Mouse (Mus musculus) small intestine, adult 2 months (tissue): ENCODE data around the gene Krt78. TPM values are rescaled to one million over a fixed set of nuclear protein-coding genes. Genes with fewer than 3 reads are reported as not detected.
"Not testable (repeated sequence)": the region's sequence is repeated elsewhere in the genome, so short reads cannot be mapped to it uniquely, and the experiment has no call there.

Experiments
- H3K27ac ChIP-seq: fragments of 200-500 bp; 2 replicates; pipeline ENCODE4 v1.5.1; 2012; ENCODE audit warnings: low read depth, low read length, control low read depth, inconsistent platforms; ENCODE audit not compliant: insufficient read depth
- H3K27me3 ChIP-seq: fragments of 200-500 bp; 2 replicates; pipeline ENCODE4 v1.6.1; 2012; ENCODE audit warnings: mild to moderate bottlenecking, moderate library complexity, low read length, inconsistent platforms; ENCODE audit not compliant: control insufficient read depth, insufficient read depth
- H3K36me3 ChIP-seq: fragments of 200-500 bp; 2 replicates; pipeline ENCODE4 v1.6.1; 2012; ENCODE audit warnings: mild to moderate bottlenecking, low read length, control low read depth, inconsistent platforms; ENCODE audit not compliant: control insufficient read depth, insufficient read depth
- H3K4me1 ChIP-seq: fragments of 200-500 bp; 2 replicates; pipeline ENCODE4 v1.6.1; 2012; ENCODE audit warnings: low read length, inconsistent platforms, mixed read lengths; ENCODE audit not compliant: control insufficient read depth, insufficient read depth, insufficient read length
- H3K4me3 ChIP-seq: fragments of 200-500 bp; 2 replicates; pipeline ENCODE4 v1.5.1; 2012; ENCODE audit warnings: low read depth, mild to moderate bottlenecking, control low read depth, inconsistent platforms, low read length, moderate library complexity
- CTCF ChIP-seq: fragments of 200-500 bp; IDR thresholded peaks from 2 replicates; pipeline ENCODE4 v1.5.1; 2012; ENCODE audit warnings: low read depth, mild to moderate bottlenecking, control low read depth, inconsistent platforms, low read length, moderate library complexity, mixed read lengths; ENCODE audit not compliant: insufficient replicate concordance, insufficient read length; ENCODE audit errors: extremely low read depth
- POLR2A ChIP-seq: fragments of 200-500 bp; IDR thresholded peaks from 2 replicates; pipeline ENCODE4 v1.6.1; 2012; ENCODE audit warnings: low read depth, mild to moderate bottlenecking, control low read depth, inconsistent platforms, low read length, moderate library complexity
- WGBS: fragments of 180-500 bp; shearing (Covaris S2); methylation state at CpG from one replicate; pipeline ENCODE4 v1.1.7; 2018; 5-methylcytosine and 5-hydroxymethylcytosine counted together
- polyA plus RNA-seq: library from polyadenylated mRNA; depleted of rRNA; stranded (reverse); fragments of >200 nt; gene quantifications from 2 replicates; pipeline ENCODE4 v1.2.3, GENCODE M21; 2012; rRNA removed

Gene Krt78
- 0.18 and 0.23 TPM in 2 replicates for polyA plus RNA-seq

- Histone ChIP-seq H3K4me1 (no peaks in the 10 kb centered on the region), H3K36me3 (no peaks in the 10 kb centered on the region), H3K27me3 (no peaks in the 10 kb centered on the region; the same call in 1 of the 2 replicates), H3K27ac (no peak within 1 kb of the TSS), H3K4me3 (no peak within 1 kb of the TSS)
- WGBS: 91% methylated on average over 9 of the region's 9 CpGs
- TF ChIP-seq POLR2A: no peak
- no peak for TF ChIP-seq CTCF
These were observed at the start of gene Krt78 for GRCm38 (mm10) chr15:101954187-101954586. TSS of gene Krt78 (minus strand) at chr15:101954287.

GRCm38 (mm10) chr15:102003516-102003915 lies 49.4 kb upstream of the Krt78 start:
- Histone ChIP-seq H3K27ac (peak overlapping the region; percentile 98), H3K4me1 (peaks cover 27% of the 10 kb centered on the region; the same call in 1 of the 2 replicates), H3K4me3 (peak overlapping the region; percentile 82), H3K27me3 (no peaks in the 10 kb centered on the region), H3K36me3 (peaks cover 40% of the 10 kb centered on the region)
- WGBS: 18% methylated on average over 12 of the region's 12 CpGs
- no peak for TF ChIP-seq CTCF
- TF ChIP-seq POLR2A: no peak

- TF ChIP-seq CTCF (no peak), POLR2A (peak; percentile 54)
- H3K4me3 ChIP-seq: peak overlapping the region; percentile 82
- H3K4me1 ChIP-seq: peaks cover 25% of the 10 kb centered on the region; the same call in 1 of the 2 replicates
- H3K27ac ChIP-seq: peak overlapping the region; percentile 98
- no peaks in the 10 kb centered on the region for H3K27me3 ChIP-seq
- peaks cover 47% of the 10 kb centered on the region for H3K36me3 ChIP-seq
- 4% methylated on average over 34 of the region's 34 CpGs for WGBS
These were observed 48.8 kb upstream of the Krt78 start for GRCm38 (mm10) chr15:102002646-102003488.

GRCm38 (mm10) chr15:101999676-102000335 lies 45.7 kb upstream of the Krt78 start:
- no peak overlapping the region for H3K27ac ChIP-seq
- H3K27me3 ChIP-seq: no peaks in the 10 kb centered on the region
- 67% methylated on average over 11 of the region's 11 CpGs for WGBS
- H3K36me3 ChIP-seq: peaks cover 67% of the 10 kb centered on the region
- no peak overlapping the region for H3K4me3 ChIP-seq
- H3K4me1 ChIP-seq: peaks cover 20% of the 10 kb centered on the region
- TF ChIP-seq POLR2A (no peak), CTCF (no peak)

GRCm38 (mm10) chr15:101999156-101999555 lies 45.1 kb upstream of the Krt78 start:
- TF ChIP-seq CTCF (no peak), POLR2A (no peak)
- Histone ChIP-seq H3K4me3 (peak overlapping the region; percentile 14), H3K36me3 (peaks cover 67% of the 10 kb centered on the region), H3K4me1 (peaks cover 21% of the 10 kb centered on the region), H3K27ac (no peak overlapping the region; the same call in 1 of the 2 replicates), H3K27me3 (no peaks in the 10 kb centered on the region)
- 85% methylated on average over 11 of the region's 11 CpGs for WGBS

- peak overlapping the region; percentile 70 for H3K27ac ChIP-seq
- WGBS: 60% methylated on average over 11 of the region's 11 CpGs
These were observed 42.5 kb upstream of the Krt78 start for GRCm38 (mm10) chr15:101996450-101997078.

More at GRCm38 (mm10) chr15:101996450-101997078, 42.5 kb upstream of the Krt78 start:
- peaks cover 55% of the 10 kb centered on the region for H3K36me3 ChIP-seq
- H3K4me3 ChIP-seq, H3K27me3 ChIP-seq: not testable (repeated sequence)
- H3K4me1 ChIP-seq: peaks cover 38% of the 10 kb centered on the region
